Mouse (Mus musculus) heart, postnatal 4 days (tissue): ENCODE measurements at regions not wholly inside any gene's neighbourhood (a gene's known extent, or its start where the extent isn't known, plus 50 kb on each side); places are given as distances from the start of the nearest gene placed in this dataset.

ENCODE experiments used
- DNase-seq: peaks from one replicate; pipeline ENCODE4 v3.0.0; 2021

- DNase-seq = no peak
Observed at GRCm38 (mm10) chr10:96724436-96725175, 107.8 kb downstream of the Btg1 start.

DNA sequence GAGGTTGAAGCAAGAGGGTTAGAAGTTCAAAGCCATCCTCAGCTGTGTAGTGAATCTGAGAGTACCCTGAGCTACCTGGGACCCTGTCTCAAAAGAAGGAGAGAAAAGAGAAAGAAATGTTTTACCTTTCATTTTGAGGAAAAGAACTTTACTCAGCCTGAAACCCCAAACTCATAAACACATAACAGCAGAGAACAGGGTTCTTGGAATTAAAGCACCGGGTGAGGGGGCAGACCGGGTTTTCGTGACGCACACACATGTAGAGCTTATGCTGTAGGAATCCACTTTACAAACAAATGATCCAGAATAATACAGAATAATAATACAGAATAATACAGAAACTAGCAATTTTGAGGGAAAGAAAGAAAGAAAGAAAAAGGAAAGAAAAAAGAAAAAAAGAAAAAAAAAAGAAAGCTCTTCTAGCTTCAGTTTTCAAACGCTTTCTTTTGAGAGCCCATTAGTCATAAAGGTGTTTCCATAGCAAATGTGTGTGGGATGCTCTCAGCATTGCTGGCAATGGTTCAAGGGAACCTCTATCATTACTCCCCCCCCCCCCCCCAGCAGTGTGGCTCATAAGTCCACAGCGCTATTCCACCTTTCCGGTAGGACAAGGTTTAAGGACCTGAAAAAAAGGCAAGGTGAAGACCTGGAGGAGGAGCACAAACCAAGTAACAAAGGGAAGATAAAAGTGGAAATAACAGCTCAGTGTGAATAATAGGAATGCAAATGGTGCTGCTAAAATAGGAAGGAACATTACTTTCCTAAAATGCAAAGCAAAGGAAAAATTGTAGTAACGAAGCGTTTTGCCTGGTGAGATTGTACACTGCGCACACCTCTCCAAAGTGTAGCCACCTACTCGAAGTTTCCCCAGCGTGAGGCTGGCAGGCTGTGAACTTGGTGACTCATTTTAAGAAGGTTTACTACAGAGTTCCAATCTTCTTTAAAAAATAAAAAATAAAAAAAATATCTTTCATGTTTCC is 110.3 kb downstream of the Btg1 start:
- no peak for DNase-seq

GRCm38 (mm10) chr10:96733581-96733980 is 116.8 kb downstream of the Btg1 start:
- DNase-seq = no peak

DNA sequence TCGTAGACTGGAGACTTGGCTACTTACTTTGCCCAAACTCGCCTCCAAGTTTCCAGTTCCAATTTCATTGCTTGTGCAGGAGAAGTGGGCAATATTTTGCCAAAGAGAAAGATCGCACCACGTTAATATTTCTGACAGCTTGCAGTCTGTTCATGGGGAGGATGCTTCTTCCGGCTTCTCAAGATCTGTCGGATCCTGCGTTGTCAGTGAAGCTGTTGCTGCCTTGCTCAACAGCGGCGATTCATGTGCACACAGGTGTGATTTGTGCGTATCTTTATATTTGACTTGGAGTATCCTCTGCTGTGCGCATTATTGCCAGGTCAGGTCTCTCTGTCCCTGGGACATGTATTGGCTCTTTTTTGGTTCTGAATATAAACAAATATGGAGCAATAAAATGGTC is 118.3 kb downstream of the Btg1 start:
- no peak for DNase-seq

- no peak for DNase-seq
Observed at GRCm38 (mm10) chr10:96735885-96736628, 119.3 kb downstream of the Btg1 start.

- DNase-seq = no peak
Observed at GRCm38 (mm10) chr10:96737972-96738371, 121.2 kb downstream of the Btg1 start.

DNA sequence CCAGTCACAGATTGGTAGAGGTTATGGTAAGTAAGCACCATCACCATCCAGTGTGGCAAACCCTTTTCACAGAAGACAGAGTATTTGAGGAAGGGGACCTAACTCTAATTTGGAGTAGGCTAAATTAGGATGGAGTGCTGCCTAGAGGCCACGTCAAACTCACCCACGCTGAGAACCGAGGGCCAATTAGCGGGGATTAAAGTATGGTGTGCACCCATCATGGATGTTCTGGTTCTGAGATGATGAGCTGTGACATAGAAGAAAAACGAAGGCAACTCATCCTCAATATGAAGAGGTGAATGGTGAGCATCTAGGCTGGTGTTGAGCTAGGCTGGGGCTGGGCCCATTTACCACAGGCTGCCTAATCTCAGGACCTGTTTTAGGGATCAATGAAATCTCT is 121.8 kb downstream of the Btg1 start:
- DNase-seq = no peak

- peak; percentile 77 for DNase-seq
Observed at GRCm38 (mm10) chr10:96744167-96744777, 127.5 kb downstream of the Btg1 start.

GRCm38 (mm10) chr10:96747015-96747663 is 130.3 kb downstream of the Btg1 start:
- DNase-seq = no peak

GRCm38 (mm10) chr10:96750861-96751260 is 134.1 kb downstream of the Btg1 start:
- DNase-seq = peak; percentile 33

- DNase-seq = peak; percentile 95
Observed at GRCm38 (mm10) chr10:96751580-96752264, 134.9 kb downstream of the Btg1 start.

- DNase-seq = no peak
Observed at GRCm38 (mm10) chr10:96752531-96752930, 135.7 kb downstream of the Btg1 start.

- DNase-seq = peak; percentile 18
Observed at GRCm38 (mm10) chr10:96753521-96753920, 136.7 kb downstream of the Btg1 start.

DNA sequence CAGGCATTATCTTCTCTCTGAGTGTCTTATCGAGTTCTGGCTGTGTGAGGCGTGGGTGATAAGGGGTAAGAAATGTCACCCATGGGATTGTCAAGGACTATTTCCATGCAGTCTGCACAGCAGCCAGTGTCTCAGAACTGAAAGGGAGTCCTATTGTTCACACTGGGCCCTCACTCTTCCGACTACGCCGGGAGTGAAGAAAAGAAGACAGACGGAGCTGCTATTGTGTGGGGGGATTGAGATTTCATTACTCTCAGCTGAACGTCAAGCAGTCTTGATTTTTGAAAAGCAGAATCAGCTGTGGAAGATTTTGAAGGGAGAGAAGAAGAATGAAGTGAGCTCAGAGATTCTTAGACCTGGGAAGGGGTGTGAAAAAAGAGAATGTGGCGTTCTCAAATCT is 138.9 kb downstream of the Btg1 start:
- no peak for DNase-seq

DNA sequence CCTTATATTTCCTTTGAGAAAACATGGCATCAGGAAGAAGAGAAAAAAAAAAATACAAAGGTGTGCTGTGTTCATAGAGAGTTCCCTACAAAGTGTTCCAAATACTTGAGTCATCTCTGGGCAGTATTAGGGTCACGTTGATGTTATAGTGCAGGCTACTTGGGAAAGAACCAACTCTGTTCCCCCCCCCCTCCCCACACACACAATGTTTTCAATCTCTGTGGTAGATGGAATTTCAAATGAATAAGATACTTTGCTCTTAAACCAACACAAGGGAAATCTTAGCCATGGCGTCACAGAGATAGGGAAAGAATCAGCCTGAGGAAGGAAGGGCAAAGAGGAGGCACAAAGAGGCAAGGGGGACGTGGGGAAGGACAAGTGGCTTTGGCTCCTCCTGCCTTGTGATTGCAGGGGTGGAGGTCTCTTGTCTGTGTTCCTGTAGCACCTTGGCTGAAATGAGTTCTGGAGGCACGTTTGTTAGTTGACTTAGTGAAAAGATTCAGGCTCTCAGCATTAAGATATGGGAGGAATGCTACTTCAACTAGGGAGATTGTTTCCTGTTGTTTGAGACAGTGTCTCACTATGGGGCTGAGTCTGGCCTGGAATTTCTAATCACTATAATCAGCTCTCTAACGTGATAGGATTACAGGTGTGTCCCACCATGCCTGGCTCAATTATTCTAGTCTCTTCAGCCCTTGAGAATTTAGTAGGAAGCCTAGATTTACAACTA is 139.7 kb downstream of the Btg1 start:
- no peak for DNase-seq

GRCm38 (mm10) chr10:96757311-96757710 is 140.5 kb downstream of the Btg1 start:
- DNase-seq = no peak

DNA sequence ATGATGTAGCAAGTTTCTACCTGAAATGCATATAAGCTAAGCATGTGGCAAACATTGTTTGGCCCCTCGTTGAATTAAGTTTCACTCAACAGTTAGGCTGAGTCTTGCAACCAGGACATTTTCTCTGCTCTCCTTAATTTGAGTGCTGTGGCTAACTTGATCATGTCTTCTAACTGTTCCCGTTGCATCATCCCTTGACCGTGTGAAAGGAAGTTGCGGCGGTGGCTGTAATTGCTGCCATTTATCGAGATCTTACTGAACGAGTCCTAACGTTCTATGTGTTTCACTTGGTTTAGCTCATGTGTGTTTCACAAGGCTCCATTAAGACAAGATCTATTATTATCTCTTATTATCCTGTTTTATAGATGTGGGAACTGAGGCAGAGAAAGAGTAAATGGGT is 144.8 kb downstream of the Btg1 start:
- DNase-seq = no peak

DNA sequence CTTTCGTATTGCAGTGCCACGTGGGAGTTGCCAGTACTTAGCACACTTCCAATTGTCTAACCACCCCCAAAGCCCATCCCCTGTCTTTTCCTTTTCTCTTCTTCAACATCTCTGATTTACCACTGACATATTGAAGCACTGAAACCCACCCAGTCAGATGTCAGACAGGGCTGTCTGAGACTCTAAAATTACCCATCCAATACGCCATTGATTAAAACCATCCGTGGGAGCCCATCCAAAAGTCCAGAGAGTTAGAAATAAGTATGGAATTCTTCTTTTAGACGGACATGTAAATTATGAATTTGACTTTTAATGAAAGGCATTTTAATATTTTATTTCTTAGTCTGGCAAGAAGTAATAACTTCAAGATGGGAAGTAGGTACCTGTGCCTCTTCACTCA is 148.8 kb downstream of the Btg1 start:
- no peak for DNase-seq

DNA sequence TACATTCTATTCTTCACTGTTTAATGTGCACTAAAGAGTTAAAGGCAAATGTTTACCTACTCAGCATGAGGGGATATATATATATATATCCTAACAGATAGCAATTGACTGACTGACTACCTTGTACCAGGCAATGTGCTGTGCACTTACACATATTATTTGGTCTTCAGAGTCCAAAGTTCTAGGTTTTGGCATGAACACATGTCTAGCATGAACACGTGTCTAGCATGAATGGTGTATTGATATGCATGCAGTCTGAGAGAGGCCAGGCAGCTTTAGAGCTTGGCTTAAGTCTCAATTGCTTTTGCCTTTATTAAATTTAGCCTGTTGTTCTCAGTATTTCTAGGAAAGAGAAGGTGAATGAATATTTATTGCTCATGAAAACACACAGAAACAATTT is 161.4 kb downstream of the Btg1 start:
- no peak for DNase-seq

GRCm38 (mm10) chr10:96783966-96784365 is 167.2 kb downstream of the Btg1 start:
- no peak for DNase-seq
